ENCODE assay signal across 8 mouse cellular contexts in the genomic region with DNA sequence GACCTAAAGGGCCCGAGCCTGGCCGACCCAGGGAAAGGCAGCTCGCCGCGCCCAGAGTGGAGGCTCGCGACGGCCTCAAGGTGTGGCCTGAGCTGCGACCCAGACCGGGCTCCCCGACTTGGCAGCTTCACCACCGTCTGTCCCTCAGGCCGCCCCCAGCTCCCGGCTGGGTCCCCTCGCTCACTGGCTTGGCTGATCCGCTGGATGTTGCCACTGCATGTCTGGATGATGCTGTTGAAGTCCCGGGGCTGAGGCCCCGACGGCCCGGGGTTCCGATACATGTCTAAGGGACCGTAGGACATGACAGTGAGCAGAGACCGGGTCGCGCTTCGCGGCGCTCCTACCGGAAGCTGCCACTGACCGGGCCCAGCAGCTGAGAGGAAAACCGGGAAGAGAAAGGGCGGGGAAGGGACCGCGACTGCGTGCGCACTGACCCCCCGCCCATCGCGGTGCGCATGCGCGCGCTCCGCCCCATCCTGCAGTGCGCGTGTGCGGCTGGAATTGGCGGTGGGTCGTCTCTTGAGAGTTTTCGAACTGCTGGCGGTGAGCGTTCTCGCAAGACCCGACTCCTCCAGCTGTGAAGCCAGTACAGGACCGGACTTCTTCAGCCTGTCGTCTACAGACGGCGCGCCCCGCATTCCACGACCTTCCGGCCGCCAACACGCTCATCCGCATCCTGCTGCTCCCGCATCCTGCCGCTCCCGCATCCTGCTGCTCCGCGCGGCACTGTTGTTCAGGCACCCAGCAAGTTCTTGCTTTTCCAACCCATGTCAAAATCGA. TPM values are rescaled to one million over a fixed set of nuclear protein-coding genes. Genes with fewer than 3 reads are reported as not detected.
A peak's percentile ranks its signal among the peaks of the same experiment; 100 is the strongest.
DNase-seq lines count a peak whose midpoint lies in the region; ATAC-seq and TF ChIP-seq lines count a peak whose summit lies in the region.

A gene (minus strand): TSS at position 446 of the 780 bp plus-strand sequence.

- in situ Hi-C loops in ES-E14 (cut with MboI; ENCODE audit: low sequenced_read_pairs in 2 of 2, unreplicated experiment in 2 of 2): no loop called here

- peak within 1 kb of the TSS; percentile 95 for H3K4me2 ChIP-seq in forebrain, embryonic 16.5 days (ENCODE audit: low read length)
- H3K4me2 ChIP-seq in lung, embryonic 14.5 days: peak within 1 kb of the TSS; percentile 90

- under 1% methylated on average over 72 of the region's 72 CpGs for WGBS in forebrain, embryonic 16.5 days
- under 1% methylated on average over 72 of the region's 72 CpGs for WGBS in lung, embryonic 14.5 days
- WGBS in olfactory bulb, adult 2 months: under 1% methylated on average over 72 of the region's 72 CpGs
- WGBS in thymus, adult 2 months: under 1% methylated on average over 72 of the region's 72 CpGs

- TF ChIP-seq CTCF in layer of hippocampus, adult 2 months (conservative IDR thresholded peaks at IDR 0.05): no peak
- TF ChIP-seq CTCF in lung, embryonic 14.5 days (IDR thresholded peaks at IDR 0.05; ENCODE audit: low read depth): no peak
- TF ChIP-seq CTCF in olfactory bulb, adult 2 months (IDR thresholded peaks at IDR 0.05; ENCODE audit: insufficient read depth, low read depth, low read length): no peak
- no peak for TF ChIP-seq CTCF in thymus, adult 2 months (IDR thresholded peaks at IDR 0.05; ENCODE audit: borderline replicate concordance, control insufficient read depth, extremely low read depth, insufficient read depth, low read length, poor library complexity)

- peak within 1 kb of the TSS; percentile 83 to 91 for H3K4me3 ChIP-seq in ES-E14 (ENCODE audit: insufficient read depth in 1 of 2, low read depth in 1 of 2, low read length in 2 of 2, poor library complexity in 1 of 2, severe bottlenecking in 1 of 2)
- H3K4me3 ChIP-seq in forebrain, embryonic 16.5 days (replicated peaks; ENCODE audit: low read length): peak within 1 kb of the TSS; percentile 83
- peak within 1 kb of the TSS; percentile 92 for H3K4me3 ChIP-seq in layer of hippocampus, adult 2 months
- H3K4me3 ChIP-seq in lung, embryonic 14.5 days (ENCODE audit: low read depth, low read length): peak within 1 kb of the TSS; percentile 95
- peak within 1 kb of the TSS; percentile 85 for H3K4me3 ChIP-seq in olfactory bulb, adult 2 months (ENCODE audit: insufficient read depth, low read depth, low read length)
- H3K4me3 ChIP-seq in thymus, adult 2 months (ENCODE audit: control insufficient read depth, insufficient read depth, low read length): peak within 1 kb of the TSS; percentile 80

- H3K36me3 ChIP-seq in ES-E14 (ENCODE audit: control insufficient read depth, insufficient read depth, low read length, poor library complexity, severe bottlenecking): peaks cover 2% of the 10 kb centered on the region; the same call in 1 of the 2 replicates
- H3K36me3 ChIP-seq in forebrain, embryonic 16.5 days (ENCODE audit: control insufficient read depth, insufficient read depth): no peaks in the 10 kb centered on the region
- H3K36me3 ChIP-seq in lung, embryonic 14.5 days (ENCODE audit: insufficient read depth): peaks cover 19% of the 10 kb centered on the region
- H3K36me3 ChIP-seq in thymus, adult 2 months (ENCODE audit: control insufficient read depth, insufficient read depth, low read length): no peaks in the 10 kb centered on the region

- intact Hi-C loops in heart, postnatal 36 days (cut with DNase I): loop anchor here (2.0 kb wide), 3 partner anchors 21 to 39 kb away; a partner anchor contains a TSS

- no peaks in the 10 kb centered on the region for H3K27me3 ChIP-seq in forebrain, embryonic 16.5 days (replicated peaks; ENCODE audit: control insufficient read depth, insufficient read depth, low read length)
- H3K27me3 ChIP-seq in lung, embryonic 14.5 days (ENCODE audit: insufficient read depth, low read length): no peaks in the 10 kb centered on the region
- H3K27me3 ChIP-seq in thymus, adult 2 months (ENCODE audit: control insufficient read depth, insufficient read depth, low read length): no peaks in the 10 kb centered on the region

- H3K9me3 ChIP-seq in ES-E14 (ENCODE audit: control insufficient read depth, insufficient read depth, low read depth, low read length): no peaks in the 10 kb centered on the region
- no peaks in the 10 kb centered on the region for H3K9me3 ChIP-seq in forebrain, embryonic 16.5 days (ENCODE audit: control insufficient read depth, low read length)
- no peaks in the 10 kb centered on the region for H3K9me3 ChIP-seq in lung, embryonic 14.5 days (ENCODE audit: low read depth, low read length)

- DNase-seq in ES-E14 (ENCODE audit: low read depth, low spot score): peak; percentile 81
- DNase-seq in cerebellum, adult 11-12 months: peak; percentile 88
- DNase-seq in heart, postnatal 36 days: peak; percentile 90
- peak; percentile 88 to 91 for DNase-seq in layer of hippocampus, adult 2 months (ENCODE audit: low spot score in 2 of 2)
- DNase-seq in lung, embryonic 14.5 days: peak; percentile 96
- peak; percentile 82 for DNase-seq in thymus, adult 2 months

- peak within 1 kb of the TSS; percentile 92 for H3K9ac ChIP-seq in ES-E14 (ENCODE audit: insufficient read depth, low read depth, low read length, poor library complexity, severe bottlenecking)
- H3K9ac ChIP-seq in forebrain, embryonic 16.5 days (replicated peaks; ENCODE audit: low read depth, low read length): peak within 1 kb of the TSS; percentile 96
- peak within 1 kb of the TSS; percentile 91 for H3K9ac ChIP-seq in lung, embryonic 14.5 days

- peak; percentile 62 for TF ChIP-seq POLR2A in olfactory bulb, adult 2 months (IDR thresholded peaks at IDR 0.05; ENCODE audit: insufficient read depth, low read depth, low read length)
- TF ChIP-seq POLR2A in thymus, adult 2 months (IDR thresholded peaks at IDR 0.05; ENCODE audit: control insufficient read depth, extremely low read depth, insufficient read depth, low read length, poor library complexity): peak; percentile 37; the same call in 1 of the 2 replicates

- peak within 1 kb of the TSS; percentile 56; the same call in 1 of the 2 replicates for H3K27ac ChIP-seq in ES-E14 (ENCODE audit: insufficient read depth, low read depth, low read length, poor library complexity, severe bottlenecking)
- peak within 1 kb of the TSS; percentile 63 for H3K27ac ChIP-seq in forebrain, embryonic 16.5 days (ENCODE audit: low read length)
- peak within 1 kb of the TSS; percentile 91 for H3K27ac ChIP-seq in layer of hippocampus, adult 2 months
- H3K27ac ChIP-seq in lung, embryonic 14.5 days (ENCODE audit: low read depth): peak within 1 kb of the TSS; percentile 83
- peak within 1 kb of the TSS; percentile 5; the same call in 1 of the 2 replicates for H3K27ac ChIP-seq in olfactory bulb, adult 2 months (ENCODE audit: insufficient read depth, low read depth, low read length)
- no peak within 1 kb of the TSS for H3K27ac ChIP-seq in thymus, adult 2 months (ENCODE audit: control insufficient read depth, insufficient read depth, low read length)

- no peaks in the 10 kb centered on the region; a peak in 1 of 4 replicates for H3K4me1 ChIP-seq in ES-E14 (ENCODE audit: control insufficient read depth in 2 of 2, insufficient read depth in 2 of 2, low read length in 2 of 2, poor library complexity in 1 of 2)
- peaks cover 24% of the 10 kb centered on the region for H3K4me1 ChIP-seq in forebrain, embryonic 16.5 days (replicated peaks; ENCODE audit: control insufficient read depth, insufficient read depth, low read length)
- 0 out of 2 replicates have a peak, but pooled peaks cover 5% of the 10 kb centered on the region for H3K4me1 ChIP-seq in lung, embryonic 14.5 days (ENCODE audit: insufficient read depth)
- H3K4me1 ChIP-seq in olfactory bulb, adult 2 months (ENCODE audit: control insufficient read depth, insufficient read depth, low read length): no peaks in the 10 kb centered on the region
- H3K4me1 ChIP-seq in thymus, adult 2 months (replicated peaks; ENCODE audit: control insufficient read depth, insufficient read depth, low read length): peaks cover 8% of the 10 kb centered on the region

- ATAC-seq in forebrain, embryonic 16.5 days: peak; percentile 96
- peak; percentile 95 for ATAC-seq in lung, embryonic 14.5 days (ENCODE audit: insufficient read depth)

TF ChIP-seq in ES-E14, 5 proteins besides CTCF, POLR2A, EP300 and RAD21:
- TF ChIP-seq CHD2 (IDR thresholded peaks at IDR 0.05; ENCODE audit: low read depth, low read length) (no peak), HCFC1 (IDR thresholded peaks at IDR 0.05; ENCODE audit: borderline replicate concordance, insufficient read depth, low read length) (no peak), ZNF384 (IDR thresholded peaks at IDR 0.05; ENCODE audit: low read depth, low read length) (no peak), ZC3H11A (IDR thresholded peaks at IDR 0.05; ENCODE audit: borderline replicate concordance, low read depth, low read length) (no peak), MAFK (IDR thresholded peaks at IDR 0.05; ENCODE audit: insufficient read depth, low read depth, low read length) (no peak)

RNA-seq across cellular contexts. Expression of the gene that starts here (rescaled TPM):
- total RNA-seq in ES-E14 (2012; rRNA removed): 22.7 and 27.6 TPM in 2 replicates
- 164 and 177 TPM in 2 replicates for polyA plus RNA-seq in forebrain, embryonic 16.5 days (2015; fragmentation: Nextera tagmentation; extraction: Ambion mirVana)
- 10 to 100 TPM; 36.4 to 36.7 TPM for total RNA-seq in heart, postnatal 36 days (2021)
- total RNA-seq in layer of hippocampus, adult 2 months (2021): 100 to 1,000 TPM; 105 to 108 TPM
- 67.4 and 68.0 TPM in 2 replicates for polyA plus RNA-seq in lung, embryonic 14.5 days (2014; fragmentation: Nextera tagmentation; extraction: Ambion mirVana)
- polyA plus RNA-seq in olfactory bulb, adult 2 months (2012; ENCODE audit: insufficient read depth, insufficient read length, low replicate concordance, missing spikeins): not detected in 2 replicates
- 14.0 and 16.1 TPM in 2 replicates for polyA plus RNA-seq in thymus, adult 2 months (2012; rRNA removed)
